Mouse (Mus musculus) kidney, adult 2 months (tissue): Measurements from ENCODE around the gene Krt18. TPM values are rescaled to one million over a fixed set of nuclear protein-coding genes. Genes with fewer than 3 reads are reported as not detected.

Experiments used
- DNase-seq: peaks from one replicate; pipeline ENCODE4 v3.0.0; 2021
- H3K27ac ChIP-seq: fragments of 200-500 bp; 2 replicates; pipeline ENCODE4 v1.5.1; 2012; ENCODE audit warnings: low read depth, low read length, control low read depth, inconsistent platforms; ENCODE audit not compliant: insufficient read depth
- H3K27me3 ChIP-seq: fragments of 200-500 bp; replicated peaks from 2 replicates; pipeline ENCODE4 v1.6.1; 2012; ENCODE audit warnings: mild to moderate bottlenecking, moderate library complexity, low read length, inconsistent platforms; ENCODE audit not compliant: control insufficient read depth, insufficient read depth
- H3K36me3 ChIP-seq: fragments of 200-500 bp; 2 replicates; pipeline ENCODE4 v1.6.1; 2012; ENCODE audit warnings: mild to moderate bottlenecking, moderate library complexity, low read length, inconsistent platforms; ENCODE audit not compliant: control insufficient read depth, insufficient read depth
- H3K4me1 ChIP-seq: fragments of 200-500 bp; 2 replicates; pipeline ENCODE4 v1.6.1; 2011; ENCODE audit warnings: low read length; ENCODE audit not compliant: control insufficient read depth, insufficient read depth
- H3K4me3 ChIP-seq: fragments of 200-500 bp; 2 replicates; pipeline ENCODE4 v1.5.1; 2011; ENCODE audit warnings: mild to moderate bottlenecking, low read depth, low read length, control low read depth; ENCODE audit not compliant: insufficient read depth
- CTCF ChIP-seq: fragments of 200-500 bp; conservative IDR thresholded peaks from 2 replicates; pipeline ENCODE4 v1.5.1; 2011; ENCODE audit warnings: low read depth, mild to moderate bottlenecking, control low read depth, low read length, moderate library complexity, mixed read lengths; ENCODE audit not compliant: insufficient read depth, insufficient read length
- POLR2A ChIP-seq: fragments of 200-500 bp; IDR thresholded peaks from one replicate; pipeline ENCODE4 v1.6.1; 2011; ENCODE audit warnings: low read depth, low read length, control low read depth
- WGBS: fragments of 180-500 bp; shearing (Covaris S2); methylation state at CpG from one replicate; pipeline ENCODE4 v1.1.7; 2018; 5-methylcytosine and 5-hydroxymethylcytosine counted together
- polyA plus RNA-seq: library from polyadenylated mRNA; depleted of rRNA; stranded (reverse); fragments of >200 nt; gene quantifications from 2 replicates; pipeline ENCODE4 v1.2.3, GENCODE M21; 2012; rRNA removed

Gene Krt18
- 20.7 and 25.0 TPM in 2 replicates for polyA plus RNA-seq

- peak within 1 kb of the TSS; percentile 16 for H3K4me3 ChIP-seq
- DNase-seq: peak; percentile 30
- peaks cover 4% of the 10 kb centered on the region; the same call in 1 of the 2 replicates for H3K4me1 ChIP-seq
- H3K27me3 ChIP-seq: no peaks in the 10 kb centered on the region
- TF ChIP-seq POLR2A (no peak), CTCF (no peak)
- no peak within 1 kb of the TSS for H3K27ac ChIP-seq
- WGBS: 3% methylated on average over 28 of the region's 28 CpGs
- no peaks in the 10 kb centered on the region for H3K36me3 ChIP-seq
Measured at GRCm38 (mm10) chr15:102028040-102028439, at the start of gene Krt18. Gene Krt18 (plus strand): TSS chr15:102028180.

- Histone ChIP-seq H3K4me3 (no peak overlapping the region), H3K27me3 (no peaks in the 10 kb centered on the region), H3K27ac (peak overlapping the region; percentile 65; the same call in 1 of the 2 replicates), H3K36me3 (no peaks in the 10 kb centered on the region), H3K4me1 (peaks cover 30% of the 10 kb centered on the region)
- TF ChIP-seq POLR2A (no peak), CTCF (no peak)
- peak; percentile 93 for DNase-seq
- 25% methylated on average over 6 of the region's 6 CpGs for WGBS
Measured at GRCm38 (mm10) chr15:101980849-101981248, 47.1 kb upstream of the Krt18 start.

GRCm38 (mm10) chr15:101983315-101983948 lies 44.5 kb upstream of the Krt18 start:
- DNase-seq: no peak
- peaks cover 8% of the 10 kb centered on the region; the same call in 1 of the 2 replicates for H3K4me1 ChIP-seq
- TF ChIP-seq CTCF (no peak), POLR2A (no peak)
- H3K27me3 ChIP-seq: no peaks in the 10 kb centered on the region
- 81% methylated on average over 13 of the region's 13 CpGs for WGBS
- no peak overlapping the region for H3K4me3 ChIP-seq
- H3K27ac ChIP-seq: no peak overlapping the region
- no peaks in the 10 kb centered on the region for H3K36me3 ChIP-seq

GRCm38 (mm10) chr15:101983949-101984601 lies 43.9 kb upstream of the Krt18 start:
- no peaks in the 10 kb centered on the region for H3K27me3 ChIP-seq
- H3K4me1 ChIP-seq: peaks cover 8% of the 10 kb centered on the region; the same call in 1 of the 2 replicates
- WGBS: 4% methylated on average over 15 of the region's 15 CpGs
- peak overlapping the region; percentile 79; the same call in 1 of the 2 replicates for H3K27ac ChIP-seq
- peak; percentile 99 for TF ChIP-seq CTCF
- no peak for TF ChIP-seq POLR2A
- H3K36me3 ChIP-seq: no peaks in the 10 kb centered on the region
- peak overlapping the region; percentile 24; the same call in 1 of the 2 replicates for H3K4me3 ChIP-seq
- DNase-seq: peak; percentile 96

- Histone ChIP-seq H3K4me3 (no peak overlapping the region), H3K27ac (no peak overlapping the region), H3K4me1 (peaks cover 8% of the 10 kb centered on the region; the same call in 1 of the 2 replicates), H3K27me3 (no peaks in the 10 kb centered on the region), H3K36me3 (no peaks in the 10 kb centered on the region)
- DNase-seq: no peak
- 7% methylated on average over 6 of the region's 6 CpGs for WGBS
- TF ChIP-seq POLR2A: no peak
- 0 out of 2 replicates have a peak, but pooled peaks have one; percentile 13 for TF ChIP-seq CTCF
Measured at GRCm38 (mm10) chr15:101984746-101985145, 43.2 kb upstream of the Krt18 start.

- WGBS: under 1% methylated on average over 10 of the region's 10 CpGs
- H3K27me3 ChIP-seq: no peaks in the 10 kb centered on the region
- no peaks in the 10 kb centered on the region for H3K36me3 ChIP-seq
- no peak overlapping the region for H3K4me3 ChIP-seq
- no peak overlapping the region for H3K27ac ChIP-seq
- no peak for TF ChIP-seq POLR2A
- TF ChIP-seq CTCF: peak; percentile 93
- DNase-seq: peak; percentile 84
- 0 out of 2 replicates have a peak, but pooled peaks cover 4% of the 10 kb centered on the region for H3K4me1 ChIP-seq
Measured at GRCm38 (mm10) chr15:101988119-101988518, 39.9 kb upstream of the Krt18 start.

GRCm38 (mm10) chr15:101988714-101989113 lies 39.3 kb upstream of the Krt18 start:
- Histone ChIP-seq H3K27ac (no peak overlapping the region), H3K27me3 (no peaks in the 10 kb centered on the region), H3K4me1 (0 out of 2 replicates have a peak, but pooled peaks cover 4% of the 10 kb centered on the region), H3K4me3 (no peak overlapping the region), H3K36me3 (no peaks in the 10 kb centered on the region)
- TF ChIP-seq CTCF (no peak), POLR2A (no peak)
- DNase-seq: no peak
- 68% methylated on average over 8 of the region's 8 CpGs for WGBS
